Mouse (Mus musculus) forebrain, embryonic 11.5 days (tissue): ENCODE measurements at regions not wholly inside any gene's neighbourhood (a gene's known extent, or its start where the extent isn't known, plus 50 kb on each side); places are given as distances from the start of the nearest gene placed in this dataset.
A peak's percentile ranks its signal among the peaks of the same experiment; 100 is the strongest.

Experiments used
- ATAC-seq: fragments of 200-750 bp; cut with Nextera tagmentation; replicated peaks from 2 replicates; pipeline ENCODE4 v1.8.0; 2017; ENCODE audit warnings: moderate TSS enrichment; ENCODE audit not compliant: low FRiP score
- DNase-seq: peaks from one replicate; pipeline ENCODE4 v3.0.0-alpha.2; 2017; ENCODE audit warnings: low spot score
- H3K27ac ChIP-seq: fragments of 300-500 bp; sonication (generic); 2 replicates; pipeline ENCODE4 v1.5.1; 2014; ENCODE audit warnings: low read depth, low read length
- H3K27me3 ChIP-seq: fragments of 300-500 bp; sonication (generic); 2 replicates; pipeline ENCODE4 v1.6.1; 2014; ENCODE audit warnings: mild to moderate bottlenecking, low read length, mixed read lengths; ENCODE audit not compliant: control insufficient read depth, insufficient read depth
- H3K36me3 ChIP-seq: fragments of 300-500 bp; sonication (generic); 2 replicates; pipeline ENCODE4 v1.6.1; 2014; ENCODE audit warnings: mild to moderate bottlenecking, low read length, moderate library complexity, mixed read lengths; ENCODE audit not compliant: control insufficient read depth, insufficient read depth
- H3K4me1 ChIP-seq: fragments of 300-500 bp; sonication (generic); replicated peaks from 2 replicates; pipeline ENCODE4 v1.6.1; 2014; ENCODE audit warnings: low read length, mixed read lengths; ENCODE audit not compliant: control insufficient read depth, insufficient read depth
- H3K4me2 ChIP-seq: fragments of 300-500 bp; sonication (generic); 2 replicates; pipeline ENCODE4 v1.6.1; 2014; ENCODE audit warnings: low read depth, mild to moderate bottlenecking, low read length, moderate library complexity, mixed read lengths; ENCODE audit not compliant: severe bottlenecking
- H3K4me3 ChIP-seq: fragments of 300-500 bp; sonication (generic); 2 replicates; pipeline ENCODE4 v1.5.1; 2014; ENCODE audit warnings: low read depth, low read length
- H3K9ac ChIP-seq: fragments of 300-500 bp; sonication (generic); 2 replicates; pipeline ENCODE4 v1.6.1; 2014; ENCODE audit warnings: low read length
- H3K9me3 ChIP-seq: fragments of 300-500 bp; sonication (generic); 2 replicates; pipeline ENCODE4 v1.6.1; 2016; ENCODE audit warnings: low read length, mixed read lengths; ENCODE audit not compliant: control insufficient read depth
- WGBS: fragments of 180-500 bp; shearing (Covaris S2); extraction: QIAGEN DNeasy Blood & Tissue Kit; methylation state at CpG from one replicate; pipeline ENCODE4 v1.1.7; 2014; 5-methylcytosine and 5-hydroxymethylcytosine counted together

DNA sequence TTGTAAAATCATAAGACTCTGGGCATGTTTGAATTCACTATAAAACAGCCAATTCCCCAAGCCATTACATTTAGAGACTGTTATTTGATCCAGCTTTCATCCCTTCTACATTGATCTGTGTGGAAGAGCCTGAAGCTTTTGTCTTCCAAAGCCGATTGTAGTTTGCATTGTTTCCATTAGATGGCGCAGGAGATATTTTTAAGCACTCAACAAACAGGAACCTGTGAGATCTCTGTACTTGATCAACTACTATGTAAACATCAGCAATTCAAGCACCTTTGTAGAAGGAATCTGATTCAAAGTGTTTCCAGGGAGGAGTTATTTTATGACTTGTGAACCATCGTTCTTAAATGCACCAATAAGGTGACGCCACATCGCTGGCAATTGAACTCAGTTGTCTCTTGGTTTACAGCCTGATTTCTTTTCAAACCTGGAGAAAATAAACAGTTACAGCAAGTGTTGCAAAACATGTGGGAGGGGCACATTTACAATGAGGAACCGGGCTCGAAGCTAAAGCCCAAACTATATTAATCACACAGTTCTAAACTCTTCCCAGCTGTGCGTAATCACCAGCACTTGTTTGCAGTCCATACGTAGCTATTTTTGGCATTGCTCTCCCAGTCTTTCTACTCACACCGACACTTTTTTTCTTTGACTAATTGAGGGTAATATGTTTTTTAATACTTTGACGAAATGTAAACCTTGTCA is 812.0 kb upstream of the Acvr2a start:
- Histone ChIP-seq H3K4me3 (no peak overlapping the region), H3K36me3 (no peaks in the 10 kb centered on the region), H3K9me3 (no peaks in the 10 kb centered on the region), H3K9ac (no peak overlapping the region), H3K4me1 (no peaks in the 10 kb centered on the region), H3K27me3 (no peaks in the 10 kb centered on the region), H3K27ac (no peak overlapping the region), H3K4me2 (no peak overlapping the region)
- WGBS: 64% methylated on average over 11 of the region's 11 CpGs
- ATAC-seq (peak; percentile 84), DNase-seq (no peak)

DNA sequence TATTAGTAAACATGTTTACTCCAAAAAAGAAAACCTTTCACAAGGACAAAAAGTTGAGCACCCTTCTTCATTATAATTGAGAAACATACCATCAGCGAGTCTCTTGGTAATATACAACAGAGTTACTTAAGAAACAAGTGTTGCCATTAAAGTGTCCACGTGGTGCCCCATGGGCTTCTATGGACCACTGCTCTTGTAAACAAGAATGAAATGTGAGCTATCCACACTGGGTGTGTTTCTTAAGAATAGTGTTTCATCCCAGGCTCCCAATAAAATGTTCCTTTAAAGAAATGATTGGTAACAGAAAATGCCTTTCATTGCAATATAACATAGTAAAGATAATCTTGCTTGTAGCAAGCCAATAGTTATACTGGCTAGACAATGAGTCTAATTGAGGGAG is 803.6 kb upstream of the Acvr2a start:
- no peak overlapping the region for H3K4me3 ChIP-seq
- no peaks in the 10 kb centered on the region for H3K9me3 ChIP-seq
- no peak overlapping the region for H3K4me2 ChIP-seq
- 87% methylated on average over 2 of the region's 2 CpGs for WGBS
- DNase-seq (no peak), ATAC-seq (no peak)
- no peak overlapping the region for H3K9ac ChIP-seq
- H3K27ac ChIP-seq: no peak overlapping the region
- H3K4me1 ChIP-seq: no peaks in the 10 kb centered on the region
- H3K27me3 ChIP-seq: no peaks in the 10 kb centered on the region
- H3K36me3 ChIP-seq: no peaks in the 10 kb centered on the region

- DNase-seq (no peak), ATAC-seq (no peak)
- no peaks in the 10 kb centered on the region for H3K36me3 ChIP-seq
- H3K4me1 ChIP-seq: no peaks in the 10 kb centered on the region
- 73% methylated on average over 7 of the region's 7 CpGs for WGBS
- H3K4me2 ChIP-seq: no peak overlapping the region
- H3K4me3 ChIP-seq: no peak overlapping the region
- H3K9me3 ChIP-seq: no peaks in the 10 kb centered on the region
- no peak overlapping the region for H3K9ac ChIP-seq
- H3K27me3 ChIP-seq: no peaks in the 10 kb centered on the region
- H3K27ac ChIP-seq: no peak overlapping the region
Observed at GRCm38 (mm10) chr2:48027559-48027958, 786.4 kb upstream of the Acvr2a start.

GRCm38 (mm10) chr2:48061375-48061774 is 752.5 kb upstream of the Acvr2a start:
- H3K4me2 ChIP-seq: no peak overlapping the region
- H3K9me3 ChIP-seq: no peaks in the 10 kb centered on the region
- no peak overlapping the region for H3K27ac ChIP-seq
- WGBS: 92% methylated on average over 1 of the region's 1 CpGs
- no peak overlapping the region for H3K9ac ChIP-seq
- no peak for DNase-seq
- no peak overlapping the region for H3K4me3 ChIP-seq
- H3K27me3 ChIP-seq: no peaks in the 10 kb centered on the region
- H3K36me3 ChIP-seq: no peaks in the 10 kb centered on the region
- ATAC-seq: no peak
- H3K4me1 ChIP-seq: no peaks in the 10 kb centered on the region

GRCm38 (mm10) chr2:48063436-48063835 is 750.5 kb upstream of the Acvr2a start:
- ATAC-seq (no peak), DNase-seq (no peak)
- H3K4me1 ChIP-seq: no peaks in the 10 kb centered on the region
- WGBS: 75% methylated on average over 9 of the region's 9 CpGs
- H3K9me3 ChIP-seq: no peaks in the 10 kb centered on the region
- H3K27ac ChIP-seq: no peak overlapping the region
- no peak overlapping the region for H3K9ac ChIP-seq
- H3K36me3 ChIP-seq: no peaks in the 10 kb centered on the region
- no peaks in the 10 kb centered on the region for H3K27me3 ChIP-seq
- no peak overlapping the region for H3K4me3 ChIP-seq
- no peak overlapping the region for H3K4me2 ChIP-seq

- no peaks in the 10 kb centered on the region for H3K9me3 ChIP-seq
- WGBS: 77% methylated on average over 3 of the region's 3 CpGs
- H3K27ac ChIP-seq: no peak overlapping the region
- no peak overlapping the region for H3K4me3 ChIP-seq
- no peak for DNase-seq
- no peak overlapping the region for H3K9ac ChIP-seq
- no peak for ATAC-seq
- H3K4me2 ChIP-seq: no peak overlapping the region
- no peaks in the 10 kb centered on the region for H3K4me1 ChIP-seq
- no peaks in the 10 kb centered on the region for H3K36me3 ChIP-seq
- no peaks in the 10 kb centered on the region for H3K27me3 ChIP-seq
Observed at GRCm38 (mm10) chr2:48065162-48065561, 748.7 kb upstream of the Acvr2a start.

GRCm38 (mm10) chr2:48082120-48082799 is 731.6 kb upstream of the Acvr2a start:
- Histone ChIP-seq H3K9me3 (no peaks in the 10 kb centered on the region), H3K27me3 (no peaks in the 10 kb centered on the region), H3K4me2 (no peak overlapping the region), H3K36me3 (no peaks in the 10 kb centered on the region), H3K4me1 (no peaks in the 10 kb centered on the region), H3K9ac (no peak overlapping the region), H3K27ac (no peak overlapping the region), H3K4me3 (no peak overlapping the region)
- WGBS: 66% methylated on average over 3 of the region's 3 CpGs
- ATAC-seq: no peak
- DNase-seq: no peak

DNA sequence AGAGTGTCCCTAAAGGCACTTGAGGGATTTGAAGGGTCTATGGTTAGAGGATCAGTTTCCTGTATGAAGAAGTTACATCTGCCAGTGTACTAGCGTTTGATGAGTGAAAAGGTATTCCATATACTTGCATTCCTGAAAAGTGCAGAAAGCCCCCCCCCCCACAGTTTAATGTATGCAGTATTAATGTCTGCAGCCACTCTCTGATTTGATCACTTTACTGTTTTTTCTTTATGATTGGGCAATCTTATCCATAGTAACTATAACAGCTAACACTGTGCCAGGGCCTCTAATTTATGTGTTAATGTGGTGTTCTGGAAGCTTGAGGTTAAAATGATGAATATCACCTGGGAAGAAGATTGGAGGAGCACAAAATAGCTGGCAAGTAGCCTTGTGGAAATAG is 715.6 kb upstream of the Acvr2a start:
- 86% methylated on average over 1 of the region's 1 CpGs for WGBS

More for the DNA sequence above, 715.6 kb upstream of the Acvr2a start:
- no peak overlapping the region; the same call in 1 of the 2 replicates for H3K27ac ChIP-seq
- no peak overlapping the region for H3K4me3 ChIP-seq
- H3K36me3 ChIP-seq: no peaks in the 10 kb centered on the region
- DNase-seq (no peak), ATAC-seq (no peak)
- no peak overlapping the region for H3K4me2 ChIP-seq
- no peak overlapping the region for H3K9ac ChIP-seq
- no peaks in the 10 kb centered on the region for H3K27me3 ChIP-seq
- no peaks in the 10 kb centered on the region for H3K9me3 ChIP-seq
- H3K4me1 ChIP-seq: peaks cover 3% of the 10 kb centered on the region; the same call in 1 of the 2 replicates
